Mouse (Mus musculus) brain, embryonic 14.5 days (tissue): ENCODE measurements at regions not wholly inside any gene's neighbourhood (a gene's known extent, or its start where the extent isn't known, plus 50 kb on each side); places are given as distances from the start of the nearest gene placed in this dataset.

Experiments
- DNase-seq: peaks from one replicate; pipeline ENCODE4 v3.0.0-alpha.2; 2011; ENCODE audit warnings: low read depth
- CTCF ChIP-seq: fragments of 200-500 bp; IDR thresholded peaks from 2 replicates; pipeline ENCODE4 v1.5.1; 2012; ENCODE audit warnings: inconsistent platforms, mild to moderate bottlenecking, moderate library complexity, borderline replicate concordance; ENCODE audit not compliant: insufficient read depth, insufficient read length; ENCODE audit errors: extremely low read depth
- POLR2A ChIP-seq: fragments of 200-500 bp; IDR thresholded peaks from 2 replicates; pipeline ENCODE4 v1.6.1; 2012; ENCODE audit warnings: mild to moderate bottlenecking, inconsistent platforms, borderline replicate concordance; ENCODE audit not compliant: poor library complexity, insufficient read depth, insufficient read length, severe bottlenecking; ENCODE audit errors: extremely low read depth

DNA sequence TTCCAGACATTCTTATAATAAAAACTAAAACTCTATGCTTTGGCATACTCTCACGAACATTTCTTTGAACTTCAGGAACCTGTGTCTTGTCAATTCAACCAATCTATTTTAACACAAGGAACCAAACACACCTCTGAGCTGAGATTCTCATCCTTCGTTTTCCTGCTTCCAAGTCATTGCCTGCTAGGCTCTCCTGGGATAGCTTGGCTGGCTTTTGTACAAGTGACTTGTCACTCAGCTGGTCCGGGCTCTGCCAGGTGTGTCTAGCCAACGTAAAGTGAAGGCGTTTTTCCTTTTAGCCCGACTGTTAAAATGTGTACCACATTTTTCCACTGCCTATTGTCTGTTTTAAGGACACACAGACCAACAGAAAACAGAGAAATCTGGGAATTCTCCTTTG, 236.8 kb upstream of the Ccdc122 start:
- TF ChIP-seq CTCF: no peak
- no peak for TF ChIP-seq POLR2A
- no peak for DNase-seq

DNA sequence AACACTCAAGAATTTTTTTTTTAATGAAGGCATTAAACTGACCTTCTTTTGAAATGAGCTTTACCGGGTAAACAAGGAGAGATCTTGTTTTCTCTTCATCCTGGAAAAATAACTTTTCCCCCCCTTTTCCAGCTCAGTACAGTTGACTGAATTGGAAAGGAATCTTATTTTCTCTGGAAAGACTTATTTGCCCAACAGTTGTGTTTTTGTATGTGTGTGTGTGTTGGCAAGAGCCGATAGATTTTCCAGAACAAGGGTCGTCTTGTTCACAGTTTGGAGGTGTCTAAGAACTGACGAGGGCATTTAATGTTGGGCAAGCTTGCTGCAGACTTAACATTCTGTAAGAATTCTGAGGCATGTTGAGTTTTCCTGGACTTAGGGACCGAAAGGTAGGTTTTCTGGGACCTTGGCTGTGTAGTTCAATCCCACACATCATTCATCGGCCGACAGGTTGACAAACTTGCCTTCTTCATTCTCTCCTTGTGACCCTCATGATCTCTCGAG, 237.6 kb upstream of the Ccdc122 start:
- no peak for TF ChIP-seq POLR2A
- no peak for TF ChIP-seq CTCF
- DNase-seq: no peak

DNA sequence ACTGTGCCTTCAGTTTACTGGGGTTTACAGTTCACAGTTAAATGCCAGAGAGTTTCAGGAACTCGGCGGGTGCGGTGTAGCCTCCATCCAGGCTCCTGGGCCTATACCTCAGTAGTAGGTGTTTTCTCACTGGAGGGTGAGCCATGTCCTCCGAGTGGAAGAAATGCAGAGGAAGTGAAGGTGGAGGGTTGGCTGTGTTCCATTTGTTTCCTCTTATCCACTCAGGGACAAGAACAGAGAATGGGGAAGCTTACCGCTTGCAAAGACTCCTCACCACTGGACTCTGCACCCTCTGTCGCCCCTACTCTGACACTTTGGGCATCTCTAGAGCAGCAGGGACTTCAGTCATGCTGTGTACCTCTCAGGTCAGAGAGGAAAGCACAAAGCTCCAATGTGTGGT, 238.1 kb upstream of the Ccdc122 start:
- no peak for DNase-seq
- TF ChIP-seq CTCF (no peak), POLR2A (no peak)

DNA sequence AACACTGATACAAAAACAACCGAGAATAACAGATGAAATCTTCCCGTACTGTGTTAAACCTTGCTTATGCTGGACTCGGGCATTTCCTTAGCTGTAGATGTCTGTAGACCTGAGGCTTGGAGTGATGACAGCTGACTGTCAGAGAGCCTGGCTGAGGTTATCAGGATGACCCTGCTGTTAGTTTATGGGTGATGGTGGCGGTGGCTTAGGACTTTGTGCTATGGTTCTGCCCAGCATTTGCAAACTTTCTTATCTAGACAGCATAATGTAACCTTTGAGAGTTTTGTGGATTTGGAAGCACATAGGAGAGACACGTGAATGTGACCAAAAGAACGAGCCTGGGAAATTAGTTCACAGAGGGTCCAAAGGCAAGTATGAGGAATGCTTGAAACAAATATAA, 239.1 kb upstream of the Ccdc122 start:
- no peak for DNase-seq
- TF ChIP-seq CTCF: no peak
- no peak for TF ChIP-seq POLR2A

DNA sequence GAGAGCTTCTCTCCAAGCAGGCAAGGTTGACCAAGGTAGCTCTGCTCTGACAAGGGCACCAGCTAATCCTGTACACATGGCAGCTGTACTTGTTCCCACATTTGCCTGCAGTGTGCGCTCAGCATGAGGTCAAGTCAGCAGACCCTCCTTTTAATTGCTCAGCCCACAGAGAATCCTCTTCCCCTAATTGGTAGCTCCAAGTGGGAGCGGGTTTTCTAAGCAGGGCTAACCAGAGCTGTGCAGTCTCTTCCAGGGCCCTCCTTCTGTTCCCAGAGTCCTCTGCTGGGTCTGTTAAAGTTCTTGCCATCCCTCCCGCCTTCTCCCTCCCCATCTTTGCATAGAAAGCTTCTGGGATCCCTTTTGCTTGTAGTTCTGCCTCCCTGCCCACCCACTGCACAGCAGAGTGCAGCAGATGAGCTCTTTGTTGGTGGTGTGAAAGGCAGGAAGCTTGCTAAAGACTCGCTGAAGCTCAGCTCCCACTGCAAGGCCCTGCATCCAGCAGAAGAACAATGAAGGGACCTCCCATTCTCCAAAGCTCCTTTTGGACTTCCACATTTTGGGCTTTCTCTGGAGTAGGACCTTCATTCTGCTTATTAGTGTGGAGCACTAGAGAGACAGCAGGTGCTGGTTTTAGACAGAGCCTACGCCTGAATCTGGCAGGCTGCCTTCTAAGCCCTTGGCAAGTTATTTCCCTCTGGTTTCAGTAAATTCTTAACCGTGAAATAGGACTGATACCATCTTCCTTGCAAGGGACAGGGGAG, 235.3 kb upstream of the Serp2 start:
- DNase-seq: peak; percentile 89
- TF ChIP-seq POLR2A (no peak), CTCF (no peak)

DNA sequence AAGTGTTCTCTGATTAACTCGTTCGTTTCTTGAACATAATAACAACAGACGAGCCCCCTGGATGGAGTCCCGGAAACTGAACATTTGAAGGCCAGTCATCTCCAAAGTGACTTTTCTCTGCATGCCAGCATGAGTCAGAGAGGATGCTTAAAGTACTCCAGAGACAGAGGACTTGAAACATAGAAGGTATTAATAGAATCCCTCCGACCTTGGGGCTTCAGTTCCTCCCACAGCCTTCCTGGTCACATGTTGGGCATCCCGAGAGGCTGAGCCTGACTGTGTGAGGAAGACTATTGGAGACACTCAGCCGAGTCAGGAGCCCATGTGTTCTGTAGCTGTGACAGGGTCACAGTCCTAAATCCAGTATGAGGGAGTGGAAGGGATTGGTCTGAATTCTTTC, 232.7 kb upstream of the Serp2 start:
- TF ChIP-seq CTCF (no peak), POLR2A (no peak)
- no peak for DNase-seq

DNA sequence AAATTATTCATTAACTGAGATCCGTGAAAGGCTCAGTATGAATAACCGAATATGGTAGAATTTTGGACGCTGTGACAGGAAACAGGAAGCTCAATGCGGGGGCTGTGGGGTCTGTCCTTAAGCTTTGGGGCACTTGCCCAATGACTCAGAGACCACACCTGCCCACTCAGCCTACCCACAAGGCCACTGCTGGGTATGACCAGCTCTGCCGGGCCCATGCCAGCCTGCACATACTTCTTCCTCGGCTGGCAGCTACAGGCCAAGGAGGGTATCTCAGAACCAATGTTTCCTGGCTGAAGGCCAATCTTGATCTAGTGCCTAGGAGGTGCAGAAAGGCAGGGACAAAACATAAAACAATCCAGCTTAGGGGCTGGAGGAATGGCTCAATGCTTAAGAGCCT, 230.9 kb upstream of the Serp2 start:
- DNase-seq: no peak
- no peak for TF ChIP-seq CTCF

DNA sequence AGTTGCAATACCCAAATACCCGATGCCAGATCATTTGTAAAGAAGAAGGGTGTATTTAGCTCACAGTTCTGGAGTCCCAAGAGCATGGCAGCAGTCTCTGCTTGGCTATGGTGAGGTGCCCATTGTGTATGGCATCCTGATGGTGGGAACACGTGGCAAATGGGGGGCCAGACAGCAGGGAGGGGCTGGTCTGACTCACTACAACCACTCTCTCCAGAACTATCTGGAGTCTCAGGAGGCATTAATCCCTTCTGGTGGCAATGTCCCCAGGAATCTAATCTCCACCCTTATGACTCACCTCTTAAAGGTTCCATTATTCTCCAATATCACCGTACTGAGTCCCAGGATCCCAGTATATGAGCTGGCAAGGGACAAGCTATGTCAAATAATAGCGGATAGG, 229.5 kb upstream of the Serp2 start:
- DNase-seq: no peak
- TF ChIP-seq CTCF (no peak), POLR2A (no peak)

DNA sequence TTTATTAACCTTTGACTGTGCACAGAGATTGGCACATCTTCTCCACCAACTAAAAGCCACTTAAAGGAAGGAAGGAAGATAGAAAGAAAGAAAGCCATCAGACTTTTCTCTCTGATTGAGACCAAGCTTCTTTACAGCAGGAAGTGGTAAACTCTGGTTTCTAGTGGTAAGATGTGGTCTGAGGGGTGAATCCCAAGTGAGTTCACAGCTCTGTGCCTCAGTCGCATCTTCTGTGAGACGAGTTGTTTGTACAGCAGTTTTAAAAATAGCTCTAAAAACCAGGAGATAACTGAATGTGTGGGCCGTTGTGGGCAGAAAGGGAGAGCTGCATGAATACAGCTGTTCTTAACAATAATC, 224.8 kb upstream of the Serp2 start:
- DNase-seq: no peak
- TF ChIP-seq POLR2A (no peak), CTCF (no peak)

DNA sequence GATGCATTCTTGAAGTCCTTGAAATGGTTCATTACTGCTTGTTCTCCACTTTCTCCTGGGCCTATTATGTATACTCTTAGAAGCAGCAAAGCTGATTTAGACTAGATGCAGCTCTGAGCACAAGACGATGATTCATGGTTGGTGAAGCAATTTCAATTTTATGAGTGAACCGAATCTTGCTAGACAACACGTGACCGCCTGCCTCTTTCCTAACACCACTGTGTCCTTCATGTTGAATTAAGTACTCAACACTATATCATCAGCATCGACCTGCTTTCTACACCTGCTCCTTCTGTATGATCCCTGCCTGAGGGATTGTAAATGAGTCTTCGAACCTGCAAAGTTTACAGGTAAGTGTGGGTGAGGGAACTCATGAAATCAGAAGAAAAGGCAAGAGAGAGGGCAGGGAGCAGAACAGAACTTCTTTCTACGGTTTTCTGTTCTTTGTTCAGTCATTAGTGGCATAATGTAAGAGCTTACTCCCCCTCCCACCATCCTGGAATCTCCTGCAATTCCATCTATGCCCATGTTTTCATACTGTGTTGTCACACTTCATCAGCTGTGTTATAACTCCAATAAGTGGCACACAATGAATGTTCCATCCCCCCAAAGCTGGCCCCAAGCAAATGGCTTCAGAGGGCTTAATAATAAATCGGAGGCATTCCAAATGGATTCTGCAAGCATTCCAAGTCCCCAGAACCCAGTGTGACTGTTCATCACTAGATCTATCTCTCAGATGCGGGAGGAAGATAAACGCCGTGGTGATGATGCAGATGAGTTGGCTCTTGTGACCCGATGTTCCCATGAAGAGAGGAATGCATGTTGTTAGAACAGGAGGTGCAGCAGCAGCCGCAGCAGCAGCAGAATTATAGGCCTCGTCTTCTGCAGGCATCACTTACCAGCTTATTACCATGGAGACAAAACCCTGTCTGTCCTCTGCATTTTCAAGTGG, 224.2 kb upstream of the Serp2 start:
- TF ChIP-seq POLR2A (no peak), CTCF (no peak)
- peak; percentile 74 for DNase-seq

DNA sequence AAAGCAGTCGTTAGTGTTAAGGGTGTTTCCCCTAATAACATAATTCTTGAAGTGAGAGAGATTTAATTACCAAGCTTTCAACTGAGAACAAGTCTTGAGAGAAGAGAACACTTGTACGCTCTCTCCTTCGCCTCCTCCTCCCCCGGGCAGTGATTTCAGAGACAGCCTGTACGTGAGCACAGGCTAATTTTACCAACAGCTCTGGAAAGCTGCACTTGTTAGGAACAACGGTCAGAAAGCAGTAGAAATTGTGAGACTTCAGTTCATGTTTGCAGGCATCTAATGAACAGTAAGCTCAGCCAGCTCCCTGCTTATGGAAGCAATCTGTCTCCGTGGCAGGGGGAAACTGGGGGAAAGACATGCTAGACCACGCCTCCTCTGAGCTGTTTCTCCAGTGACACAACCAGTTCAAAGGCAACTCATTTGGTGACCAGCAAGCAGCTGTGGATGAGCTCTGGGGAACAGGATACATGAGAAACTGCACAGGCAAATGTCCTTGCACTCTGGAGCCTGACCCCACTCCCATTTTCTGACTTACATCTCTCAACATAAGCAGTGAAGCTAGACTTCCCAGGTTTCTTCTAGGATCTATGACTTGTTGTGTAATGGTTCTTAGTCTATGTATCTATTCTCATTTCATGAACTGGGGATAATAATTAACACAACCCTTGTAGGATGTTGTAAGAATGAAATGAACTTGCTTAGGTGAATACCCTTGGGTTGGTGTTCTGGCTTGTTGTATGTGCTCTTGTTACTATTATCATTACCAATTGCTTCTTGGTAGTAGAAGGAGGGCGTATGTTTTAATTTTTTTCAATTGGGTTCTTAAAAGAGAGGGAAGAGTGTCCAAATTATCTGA, 222.1 kb upstream of the Serp2 start:
- TF ChIP-seq POLR2A (no peak), CTCF (no peak)
- DNase-seq: no peak
